Mouse (Mus musculus) limb, embryonic 14.5 days (tissue): ENCODE results near the gene Popdc2. TPM values are rescaled to one million over a fixed set of nuclear protein-coding genes. Genes with fewer than 3 reads are reported as not detected.

Experiments
- ATAC-seq: fragments of 200-750 bp; cut with Nextera tagmentation; 2 replicates; pipeline ENCODE4 v1.8.0; 2017; ENCODE audit warnings: low read depth, moderate number of reproducible peaks, moderate TSS enrichment; ENCODE audit not compliant: low FRiP score
- DNase-seq: peaks from one replicate; pipeline ENCODE4 v3.0.0-alpha.2; 2015; ENCODE audit warnings: low spot score
- H3K27ac ChIP-seq: fragments of 300-500 bp; sonication (generic); replicated peaks from 2 replicates; pipeline ENCODE4 v1.5.1; 2014; ENCODE audit warnings: low read depth, mild to moderate bottlenecking, low read length, moderate library complexity, mixed read lengths
- H3K27me3 ChIP-seq: fragments of 300-500 bp; sonication (generic); 2 replicates; pipeline ENCODE4 v1.6.1; 2014; ENCODE audit warnings: low read length, mixed read lengths; ENCODE audit not compliant: control insufficient read depth, insufficient read depth
- H3K36me3 ChIP-seq: fragments of 300-500 bp; sonication (generic); 2 replicates; pipeline ENCODE4 v1.6.1; 2014; ENCODE audit warnings: mild to moderate bottlenecking, low read length, moderate library complexity, mixed read lengths; ENCODE audit not compliant: control insufficient read depth, insufficient read depth
- H3K4me1 ChIP-seq: fragments of 300-500 bp; sonication (generic); 2 replicates; pipeline ENCODE4 v1.6.1; 2014; ENCODE audit warnings: antibody characterized with exemption, low read length, mixed read lengths; ENCODE audit not compliant: control insufficient read depth, insufficient read depth
- H3K4me2 ChIP-seq: fragments of 300-500 bp; sonication (generic); replicated peaks from 2 replicates; pipeline ENCODE4 v1.6.1; 2014; ENCODE audit warnings: low read depth, mild to moderate bottlenecking, low read length, moderate library complexity; ENCODE audit not compliant: severe bottlenecking
- H3K4me3 ChIP-seq: fragments of 300-500 bp; sonication (generic); replicated peaks from 2 replicates; pipeline ENCODE4 v1.5.1; 2014; ENCODE audit warnings: low read length
- H3K9ac ChIP-seq: fragments of 300-500 bp; sonication (generic); 2 replicates; pipeline ENCODE4 v1.6.1; 2014; ENCODE audit warnings: mild to moderate bottlenecking, low read depth, low read length, moderate library complexity; ENCODE audit not compliant: severe bottlenecking
- H3K9me3 ChIP-seq: fragments of 300-500 bp; sonication (generic); 2 replicates; pipeline ENCODE4 v1.6.1; 2016; ENCODE audit warnings: low read length; ENCODE audit not compliant: control insufficient read depth
- POLR2A ChIP-seq: fragments of 200-500 bp; IDR thresholded peaks from 2 replicates; pipeline ENCODE4 v1.8.0; 2012; ENCODE audit warnings: inconsistent platforms, mild to moderate bottlenecking, moderate library complexity, borderline replicate concordance; ENCODE audit not compliant: insufficient read depth, insufficient read length; ENCODE audit errors: extremely low read depth
- WGBS: fragments of 180-500 bp; shearing (Covaris S2); extraction: QIAGEN DNeasy Blood & Tissue Kit; methylation state at CpG from one replicate; pipeline ENCODE4 v1.1.7; 2014; 5-methylcytosine and 5-hydroxymethylcytosine counted together
- polyA plus RNA-seq, 2 experiments: library from polyadenylated mRNA; depleted of rRNA in 1 of 2; stranded (reverse) in 1 of 2; unstranded in 1 of 2; fragments of >200 nt; fragmentation: Nextera tagmentation in 1 of 2; extraction: Ambion mirVana in 1 of 2; gene quantifications; 2 replicates each; pipeline versions ENCODE4 v1.2.1 to v1.2.3; 2012 to 2014

Popdc2 gene
- polyA plus RNA-seq, 2 experiments = 4.2 to 4.6 TPM

DNA sequence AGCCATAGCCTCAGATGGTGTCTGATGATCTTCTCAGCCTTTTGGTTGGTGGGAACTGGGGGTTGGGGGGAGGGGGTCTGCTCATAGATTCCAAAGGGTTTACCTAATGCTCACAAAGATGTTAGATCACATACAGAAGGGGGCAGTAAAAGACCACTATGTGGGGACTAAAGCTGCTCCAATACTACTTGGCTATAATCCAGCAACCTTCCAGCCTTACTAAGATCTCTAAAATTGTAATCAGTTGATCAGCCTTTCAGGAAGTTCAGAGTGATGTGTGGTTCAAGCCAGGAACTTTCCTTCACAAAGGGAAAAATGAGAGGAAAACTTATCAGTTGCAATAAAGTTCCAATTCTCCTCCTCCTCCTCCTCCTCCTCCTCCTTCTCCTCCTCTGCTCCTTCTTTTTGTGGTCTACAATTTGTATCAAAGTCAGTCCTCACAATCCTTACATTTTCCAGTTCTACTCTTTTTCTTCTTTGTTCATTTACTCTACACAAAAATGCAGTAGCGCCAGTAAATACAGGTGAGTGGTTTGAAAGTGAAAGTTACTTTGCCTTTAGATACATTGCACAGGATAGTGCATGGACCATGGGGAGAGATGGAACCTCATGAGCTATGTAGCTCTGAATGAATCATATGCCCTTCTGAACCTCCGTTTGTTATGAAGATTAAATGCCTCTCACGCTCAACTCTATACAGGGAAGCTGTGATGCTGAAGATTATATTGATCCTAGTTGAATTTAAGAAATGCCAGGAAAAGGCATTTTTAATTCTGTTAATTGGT, 16.9 kb upstream of the Popdc2 start:
- H3K4me2 ChIP-seq = no peak overlapping the region
- no peaks in the 10 kb centered on the region for H3K27me3 ChIP-seq
- H3K4me1 ChIP-seq = peaks cover 8% of the 10 kb centered on the region; the same call in 1 of the 2 replicates
- peak; percentile 54 for ATAC-seq
- 86% methylated on average over 3 of the region's 3 CpGs for WGBS
- no peaks in the 10 kb centered on the region for H3K9me3 ChIP-seq
- H3K27ac ChIP-seq = no peak overlapping the region
- peaks cover 11% of the 10 kb centered on the region for H3K36me3 ChIP-seq
- no peak for TF ChIP-seq POLR2A
- DNase-seq = peak; percentile 93
- no peak overlapping the region for H3K4me3 ChIP-seq
- no peak overlapping the region for H3K9ac ChIP-seq

- Histone ChIP-seq H3K4me1 (peaks cover 6% of the 10 kb centered on the region; the same call in 1 of the 2 replicates), H3K4me2 (peak within 1 kb of the TSS; percentile 63), H3K27me3 (no peaks in the 10 kb centered on the region), H3K9ac (peak within 1 kb of the TSS; percentile 86), H3K27ac (peak within 1 kb of the TSS; percentile 65), H3K4me3 (peak within 1 kb of the TSS; percentile 84), H3K36me3 (peaks cover 22% of the 10 kb centered on the region), H3K9me3 (no peaks in the 10 kb centered on the region)
- ATAC-seq (peak; percentile 94), DNase-seq (peak; percentile 97)
- TF ChIP-seq POLR2A = 0 out of 2 replicates have a peak, but pooled peaks have one; percentile 55
- 3% methylated on average over 34 of the region's 35 CpGs for WGBS
Measured at GRCm38 (mm10) chr16:38346529-38347325, 15.3 kb upstream of the Popdc2 start, which contains the start of the genes Cox17 and Gm21987. Cox17 (plus strand) TSS chr16:38346991. Gm21987 (plus strand) TSS chr16:38347040.

- TF ChIP-seq POLR2A = no peak
- Histone ChIP-seq H3K4me1 (peaks cover 3% of the 10 kb centered on the region; the same call in 1 of the 2 replicates), H3K4me2 (peak overlapping the region; percentile 63), H3K27ac (no peak overlapping the region), H3K4me3 (peak overlapping the region; percentile 84), H3K9ac (peak overlapping the region; percentile 86), H3K27me3 (no peaks in the 10 kb centered on the region), H3K9me3 (no peaks in the 10 kb centered on the region), H3K36me3 (peaks cover 25% of the 10 kb centered on the region)
- WGBS = 56% methylated on average over 6 of the region's 6 CpGs
- no peak for DNase-seq
- no peak for ATAC-seq
Measured at GRCm38 (mm10) chr16:38347588-38347987, 14.4 kb upstream of the Popdc2 start.

GRCm38 (mm10) chr16:38348217-38348761, 13.7 kb upstream of the Popdc2 start:
- 90% methylated on average over 9 of the region's 9 CpGs for WGBS
- no peaks in the 10 kb centered on the region for H3K27me3 ChIP-seq
- DNase-seq = no peak
- no peak overlapping the region for H3K27ac ChIP-seq
- H3K4me3 ChIP-seq = no peak overlapping the region
- no peaks in the 10 kb centered on the region for H3K9me3 ChIP-seq
- H3K9ac ChIP-seq = no peak overlapping the region
- TF ChIP-seq POLR2A = no peak
- peaks cover 25% of the 10 kb centered on the region for H3K36me3 ChIP-seq
- ATAC-seq = no peak
- H3K4me2 ChIP-seq = no peak overlapping the region
- peaks cover 3% of the 10 kb centered on the region; the same call in 1 of the 2 replicates for H3K4me1 ChIP-seq

- Histone ChIP-seq H3K4me1 (peaks cover 3% of the 10 kb centered on the region; the same call in 1 of the 2 replicates), H3K9me3 (no peaks in the 10 kb centered on the region), H3K36me3 (peaks cover 25% of the 10 kb centered on the region), H3K4me2 (no peak overlapping the region), H3K4me3 (no peak overlapping the region), H3K27ac (no peak overlapping the region), H3K9ac (no peak overlapping the region), H3K27me3 (no peaks in the 10 kb centered on the region)
- ATAC-seq (no peak), DNase-seq (no peak)
- 83% methylated on average over 2 of the region's 2 CpGs for WGBS
- TF ChIP-seq POLR2A = no peak
Measured at GRCm38 (mm10) chr16:38349881-38350280, 12.1 kb upstream of the Popdc2 start.
